Mouse (Mus musculus): Measurements from ENCODE around the gene Thy1. TPM values are rescaled to one million over a fixed set of nuclear protein-coding genes. Genes with fewer than 3 reads are reported as not detected.

The Thy1 gene
- polyA plus RNA-seq, 1 experiment from 2014 or later = not detected

GRCm38 (mm10) chr9:44088877-44089608 is 45.9 kb downstream of the Thy1 start:
- ATAC-seq (no peak), DNase-seq (ENCODE audit: low read depth, low spot score) (no peak)
- POLR2A ChIA-PET = interaction anchor here (1.4 kb wide), 1 partner anchor 12 kb away, joined by 3 read pairs; no protein-coding TSS in a partner anchor
- TF ChIP-seq CTCF (IDR thresholded peaks at IDR 0.05) = no peak
- CTCF ChIA-PET = interaction anchor here (1.0 to 1.2 kb wide), 2 partner anchors 21 to 25 kb away, joined by 3 read pairs; no protein-coding TSS in a partner anchor
- in situ Hi-C loops (cut with MboI; ENCODE audit: low pct_unique_long_range_greater_than_20kb) = no loop called here
- no peaks in the 10 kb centered on the region for H3K27me3 ChIP-seq

- no peak for DNase-seq (ENCODE audit: low read depth, low spot score)
- TF ChIP-seq CTCF (IDR thresholded peaks at IDR 0.05) = no peak
- ChIA-PET CTCF (interaction anchor here (0.8 to 3.4 kb wide), 8 partner anchors 11 to 27 kb away, joined by 3 to 24 read pairs (median 5); partner anchors contain the start of gene Usp2), POLR2A (interaction anchor here (0.6 to 1.7 kb wide), 2 partner anchors 27 to 77 kb away, joined by 4 to 7 read pairs; partner anchors contain the start of gene Usp2)
- in situ Hi-C loops (cut with MboI; ENCODE audit: low pct_unique_long_range_greater_than_20kb) = no loop called here
- H3K27me3 ChIP-seq = no peaks in the 10 kb centered on the region
- ATAC-seq = no peak
These were observed 50.7 kb downstream of the Thy1 start for GRCm38 (mm10) chr9:44093612-44094503.

GRCm38 (mm10) chr9:44094737-44095136 is 51.6 kb downstream of the Thy1 start:
- ATAC-seq (no peak), DNase-seq (ENCODE audit: low read depth, low spot score) (no peak)
- ChIA-PET POLR2A (interaction anchor here (1.7 kb wide), 1 partner anchor 28 kb away, joined by 4 read pairs; the partner anchor contains the start of gene Usp2), CTCF (interaction anchor here (0.8 to 3.4 kb wide), 9 partner anchors 10 to 111 kb away, joined by 3 to 24 read pairs (median 5); partner anchors contain the start of gene Usp2)
- no peaks in the 10 kb centered on the region for H3K27me3 ChIP-seq
- in situ Hi-C loops (cut with MboI; ENCODE audit: low pct_unique_long_range_greater_than_20kb) = no loop called here
- no peak for TF ChIP-seq CTCF (IDR thresholded peaks at IDR 0.05)

GRCm38 (mm10) chr9:44095781-44096180 is 52.6 kb downstream of the Thy1 start:
- H3K27me3 ChIP-seq = no peaks in the 10 kb centered on the region
- POLR2A ChIA-PET = no interaction called here
- no peak for TF ChIP-seq CTCF (IDR thresholded peaks at IDR 0.05)
- CTCF ChIA-PET = interaction anchor here (1.2 to 3.4 kb wide), 5 partner anchors 14 to 112 kb away, joined by 3 to 24 read pairs (median 6); no protein-coding TSS in a partner anchor
- ATAC-seq = no peak
- no peak for DNase-seq (ENCODE audit: low read depth, low spot score)
- in situ Hi-C loops (cut with MboI; ENCODE audit: low pct_unique_long_range_greater_than_20kb) = no loop called here

- in situ Hi-C loops (cut with MboI; ENCODE audit: low pct_unique_long_range_greater_than_20kb) = no loop called here
- no peak for TF ChIP-seq CTCF (IDR thresholded peaks at IDR 0.05)
- CTCF ChIA-PET = interaction anchor here (1.2 to 3.4 kb wide), 4 partner anchors 13 to 39 kb away, joined by 3 to 24 read pairs (median 6); no protein-coding TSS in a partner anchor
- POLR2A ChIA-PET = no interaction called here
- ATAC-seq (no peak), DNase-seq (ENCODE audit: low read depth, low spot score) (no peak)
- no peaks in the 10 kb centered on the region for H3K27me3 ChIP-seq
These were observed 53.4 kb downstream of the Thy1 start for GRCm38 (mm10) chr9:44096536-44096935.

Other genes with a start within 250 kb of the Thy1 start
- 1.7 TPM for gene Usp2, start 23.6 kb downstream of the Thy1 start, polyA plus RNA-seq (2021)
- gene Mfrp, start 58.3 kb downstream of the Thy1 start, polyA plus RNA-seq (2021) = 0.12 TPM
- 0.15 TPM for gene C1qtnf5, start 63.9 kb downstream of the Thy1 start, polyA plus RNA-seq (2021)
- 0.08 TPM for gene Gm49380, start 70.1 kb downstream of the Thy1 start, polyA plus RNA-seq (2021)
- gene Rnf26, start 70.1 kb downstream of the Thy1 start, polyA plus RNA-seq (2021) = 38.4 TPM
- 72.8 TPM for gene Mcam, start 91.1 kb downstream of the Thy1 start, polyA plus RNA-seq (2021)
- 20.2 TPM for gene Cbl, start 190.7 kb downstream of the Thy1 start, polyA plus RNA-seq (2021)
- not detected for gene Ccdc153, start 197.3 kb downstream of the Thy1 start, polyA plus RNA-seq (2021)
- 0.03 TPM for gene Pdzd3, start 208.1 kb downstream of the Thy1 start, polyA plus RNA-seq (2021)
- 1.3 TPM for gene Nlrx1, start 225.2 kb downstream of the Thy1 start, polyA plus RNA-seq (2021)
- gene Abcg4, start 245.2 kb downstream of the Thy1 start, polyA plus RNA-seq (2021) = 0.04 TPM